Mouse (Mus musculus) stomach, postnatal 0 days (tissue): Measurements from ENCODE around the gene Meis1. TPM values are rescaled to one million over a fixed set of nuclear protein-coding genes. Genes with fewer than 3 reads are reported as not detected.

Experiments
- ATAC-seq: fragments of 200-750 bp; cut with Nextera tagmentation; 2 replicates; pipeline ENCODE4 v1.8.0; 2017; ENCODE audit not compliant: low FRiP score, low TSS enrichment
- DNase-seq: peaks from one replicate; pipeline ENCODE4 v3.0.0-alpha.2; 2016; ENCODE audit warnings: low spot score
- H3K27ac ChIP-seq: fragments of 300-500 bp; sonication (generic); replicated peaks from 2 replicates; pipeline ENCODE4 v1.5.1; 2014; ENCODE audit warnings: mild to moderate bottlenecking, control low read depth
- H3K27me3 ChIP-seq: fragments of 300-500 bp; sonication (generic); 2 replicates; pipeline ENCODE4 v1.6.1; 2014; ENCODE audit warnings: low read length; ENCODE audit not compliant: control insufficient read depth, insufficient read depth
- H3K36me3 ChIP-seq: fragments of 300-500 bp; sonication (generic); 2 replicates; pipeline ENCODE4 v1.6.1; 2014; ENCODE audit warnings: low read length, mixed read lengths; ENCODE audit not compliant: control insufficient read depth, insufficient read depth
- H3K4me1 ChIP-seq: fragments of 300-500 bp; sonication (generic); replicated peaks from 2 replicates; pipeline ENCODE4 v1.6.1; 2014; ENCODE audit warnings: antibody characterized with exemption; ENCODE audit not compliant: control insufficient read depth, insufficient read depth
- H3K4me2 ChIP-seq: fragments of 300-500 bp; sonication (generic); replicated peaks from 2 replicates; pipeline ENCODE4 v1.6.1; 2014; ENCODE audit warnings: low read depth, mild to moderate bottlenecking, control low read depth, moderate library complexity
- H3K4me3 ChIP-seq: fragments of 300-500 bp; sonication (generic); 2 replicates; pipeline ENCODE4 v1.5.1; 2014; ENCODE audit warnings: low read depth, low read length, control low read depth
- H3K9ac ChIP-seq: fragments of 300-500 bp; sonication (generic); 2 replicates; pipeline ENCODE4 v1.6.1; 2014; ENCODE audit warnings: mild to moderate bottlenecking, low read length, control low read depth, mixed read lengths
- H3K9me3 ChIP-seq: fragments of 300-500 bp; sonication (generic); 2 replicates; pipeline ENCODE4 v1.6.1; 2016; ENCODE audit warnings: low read length; ENCODE audit not compliant: control insufficient read depth
- CTCF ChIP-seq: IDR thresholded peaks from 2 replicates; pipeline ENCODE4 v1.5.1; 2016; ENCODE audit warnings: antibody characterized with exemption, low read depth, mild to moderate bottlenecking, moderate library complexity
- EP300 ChIP-seq: optimal IDR thresholded peaks from 2 replicates; pipeline ENCODE3; 2016; ENCODE audit warnings: antibody characterized with exemption
- WGBS: fragments of 180-500 bp; shearing (Covaris S2); extraction: QIAGEN DNeasy Blood & Tissue Kit; methylation state at CpG from one replicate; pipeline ENCODE4 v1.1.7; 2014; 5-methylcytosine and 5-hydroxymethylcytosine counted together
- polyA plus RNA-seq: library from polyadenylated mRNA; unstranded; fragments of >200 nt; fragmentation: Nextera tagmentation; extraction: Ambion mirVana; gene quantifications from 2 replicates; pipeline ENCODE4 v1.2.1, GENCODE M21; 2015

Gene Meis1
- polyA plus RNA-seq, 1 experiment from 2014 or later = 48.5 TPM

GRCm38 (mm10) chr11:18871170-18872081 lies 147.4 kb downstream of the Meis1 start:
- Histone ChIP-seq H3K9ac (peak overlapping the region; percentile 73), H3K4me1 (no peaks in the 10 kb centered on the region; the same call in 1 of the 2 replicates), H3K27me3 (no peaks in the 10 kb centered on the region), H3K36me3 (no peaks in the 10 kb centered on the region), H3K4me2 (peak overlapping the region; percentile 74), H3K4me3 (peak overlapping the region; percentile 51), H3K9me3 (no peaks in the 10 kb centered on the region), H3K27ac (peak overlapping the region; percentile 90)
- DNase-seq (peak; percentile 48), ATAC-seq (peak; percentile 59)
- no peak for TF ChIP-seq EP300
- no peak for TF ChIP-seq CTCF
- WGBS = under 1% methylated on average over 56 of the region's 58 CpGs

- Histone ChIP-seq H3K9ac (peak overlapping the region; percentile 73), H3K36me3 (no peaks in the 10 kb centered on the region), H3K27me3 (no peaks in the 10 kb centered on the region), H3K4me1 (no peaks in the 10 kb centered on the region), H3K4me3 (peak overlapping the region; percentile 51), H3K27ac (peak overlapping the region; percentile 90), H3K4me2 (peak overlapping the region; percentile 74), H3K9me3 (no peaks in the 10 kb centered on the region)
- ATAC-seq = no peak
- 21% methylated on average over 25 of the region's 25 CpGs for WGBS
- TF ChIP-seq CTCF (no peak), EP300 (no peak)
- DNase-seq = no peak
Observed at GRCm38 (mm10) chr11:18870121-18870931, 148.5 kb downstream of the Meis1 start.

- H3K9ac ChIP-seq = no peak overlapping the region
- 53% methylated on average over 5 of the region's 6 CpGs for WGBS
- 0 out of 2 replicates have a peak overlapping the region, but pooled peaks have one; percentile 51 for H3K4me3 ChIP-seq
- H3K9me3 ChIP-seq = no peaks in the 10 kb centered on the region
- no peak for DNase-seq
- H3K27ac ChIP-seq = peak overlapping the region; percentile 90
- no peaks in the 10 kb centered on the region for H3K27me3 ChIP-seq
- no peak for ATAC-seq
- H3K36me3 ChIP-seq = no peaks in the 10 kb centered on the region
- H3K4me2 ChIP-seq = peak overlapping the region; percentile 74
- TF ChIP-seq CTCF (no peak), EP300 (no peak)
- H3K4me1 ChIP-seq = no peaks in the 10 kb centered on the region
Observed at GRCm38 (mm10) chr11:18869429-18869969, 149.3 kb downstream of the Meis1 start.

GRCm38 (mm10) chr11:18867665-18868064 lies 151.1 kb downstream of the Meis1 start:
- DNase-seq (no peak), ATAC-seq (no peak)
- H3K9ac ChIP-seq = no peak overlapping the region
- 0 out of 2 replicates have a peak overlapping the region, but pooled peaks have one; percentile 18 for H3K27ac ChIP-seq
- H3K36me3 ChIP-seq = no peaks in the 10 kb centered on the region
- no peaks in the 10 kb centered on the region for H3K9me3 ChIP-seq
- WGBS = 63% methylated on average over 2 of the region's 2 CpGs
- no peak overlapping the region for H3K4me3 ChIP-seq
- no peaks in the 10 kb centered on the region for H3K27me3 ChIP-seq
- no peak for TF ChIP-seq CTCF
- TF ChIP-seq EP300 = no peak
- H3K4me1 ChIP-seq = no peaks in the 10 kb centered on the region
- H3K4me2 ChIP-seq = no peak overlapping the region

GRCm38 (mm10) chr11:18866198-18866836 lies 152.5 kb downstream of the Meis1 start:
- Histone ChIP-seq H3K9ac (no peak overlapping the region), H3K9me3 (no peaks in the 10 kb centered on the region), H3K4me1 (no peaks in the 10 kb centered on the region), H3K27me3 (no peaks in the 10 kb centered on the region), H3K27ac (peak overlapping the region; percentile 31; the same call in 1 of the 2 replicates), H3K36me3 (no peaks in the 10 kb centered on the region), H3K4me3 (no peak overlapping the region), H3K4me2 (no peak overlapping the region)
- no peak for ATAC-seq
- TF ChIP-seq EP300 = no peak
- TF ChIP-seq CTCF = no peak
- DNase-seq = no peak
- WGBS = 34% methylated on average over 6 of the region's 6 CpGs
